Comparison of ENCODE assay signal across 23 mouse cellular contexts in genomic region chr6:84416992-84417636, GRCm38 (mm10).
DNase-seq lines count a peak whose midpoint lies in the region; ATAC-seq lines count a peak whose summit lies in the region.
"Had no signal": no experiment of that assay in that cellular context is flagged by ENCODE, and none has a peak within 500 bp of the region (broad histone marks: within the 10 kb centered on the region; RNA-seq: fewer than 3 reads in every experiment).

No protein-coding gene starts in this region.

- peak; percentile 63 for ATAC-seq in kidney, embryonic 15.5 days (replicated peaks; ENCODE audit: low FRiP score)
- 0 out of 2 replicates have a peak, but pooled peaks have one; percentile 54 for ATAC-seq in embryonic facial prominence, embryonic 12.5 days (ENCODE audit: insufficient number of reproducible peaks, insufficient read depth, low FRiP score, low TSS enrichment)
- ATAC-seq: CD4-positive, CD25-positive, alpha-beta regulatory T cell, adult 4 months; forebrain, embryonic 15.5 days; hindbrain, postnatal 0 days had no signal

- H3K9me3 ChIP-seq in kidney, embryonic 15.5 days (replicated peaks): no peaks in the 10 kb centered on the region
- no peaks in the 10 kb centered on the region for H3K9me3 ChIP-seq in embryonic facial prominence, embryonic 12.5 days
- H3K9me3 ChIP-seq: forebrain, embryonic 15.5 days; G1E; heart, embryonic 10.5 days; hindbrain, embryonic 13.5 days had no signal

- H3K27me3 ChIP-seq in kidney, embryonic 15.5 days: peaks cover 92% of the 10 kb centered on the region
- H3K27me3 ChIP-seq in embryonic facial prominence, embryonic 12.5 days: no peaks in the 10 kb centered on the region
- H3K27me3 ChIP-seq: forebrain, embryonic 15.5 days; hindbrain, embryonic 13.5 days had no signal

- H3K4me1 ChIP-seq in kidney, embryonic 15.5 days: peaks cover 5% of the 10 kb centered on the region
- H3K4me1 ChIP-seq in embryonic facial prominence, embryonic 12.5 days: peaks cover 21% of the 10 kb centered on the region
- H3K4me1 ChIP-seq: heart, embryonic 10.5 days had no signal

- no peak overlapping the region for H3K27ac ChIP-seq in kidney, embryonic 15.5 days
- H3K27ac ChIP-seq in embryonic facial prominence, embryonic 12.5 days: peak overlapping the region; percentile 43; the same call in 1 of the 2 replicates
- H3K27ac ChIP-seq: forebrain, embryonic 15.5 days; heart, embryonic 10.5 days; hindbrain, embryonic 13.5 days; hindbrain, postnatal 0 days had no signal

- DNase-seq in embryo, embryonic 10.5 days (ENCODE audit: low spot score): peak; percentile 31
- no peak for DNase-seq in embryo, embryonic 9.5 days (ENCODE audit: extremely low spot score)
- no peak for DNase-seq in kidney, postnatal 36 days
- DNase-seq in kidney, postnatal 4 days: peak; percentile 25 to 31
- no peak for DNase-seq in kidney, adult 8-10 months
- DNase-seq in layer of hippocampus, postnatal 10 days (ENCODE audit: low spot score in 2 of 2): no peak
- DNase-seq: adrenal gland, adult 8-10 months; adrenal gland, postnatal 36 days; B cell, adult 2 months; cerebellum, adult 2 months; cerebellum, postnatal 10 days; embryo, embryonic 11 days; gastrocnemius, postnatal 36 days; heart, adult 18-20 months; heart, postnatal 10 days had no signal

- H3K4me2 ChIP-seq in kidney, embryonic 15.5 days: no peak overlapping the region
- no peak overlapping the region for H3K4me2 ChIP-seq in embryonic facial prominence, embryonic 12.5 days (replicated peaks)
- H3K4me2 ChIP-seq: forebrain, embryonic 15.5 days; hindbrain, embryonic 13.5 days had no signal

- H3K9ac ChIP-seq in kidney, embryonic 15.5 days: no peak overlapping the region
- H3K9ac ChIP-seq in embryonic facial prominence, embryonic 12.5 days: no peak overlapping the region
- H3K9ac ChIP-seq: forebrain, embryonic 15.5 days; hindbrain, embryonic 13.5 days had no signal

- H3K4me3 ChIP-seq in kidney, embryonic 15.5 days (replicated peaks): no peak overlapping the region
- no peak overlapping the region for H3K4me3 ChIP-seq in embryonic facial prominence, embryonic 12.5 days
- H3K4me3 ChIP-seq: forebrain, embryonic 15.5 days; heart, embryonic 10.5 days; hindbrain, embryonic 13.5 days had no signal

- no peaks in the 10 kb centered on the region for H3K36me3 ChIP-seq in kidney, embryonic 15.5 days
- no peaks in the 10 kb centered on the region for H3K36me3 ChIP-seq in embryonic facial prominence, embryonic 12.5 days
- H3K36me3 ChIP-seq: forebrain, embryonic 15.5 days; G1E; heart, embryonic 10.5 days; hindbrain, embryonic 13.5 days had no signal

- 17% methylated on average over 11 of the region's 11 CpGs for WGBS in kidney, embryonic 15.5 days
- 40% methylated on average over 11 of the region's 11 CpGs for whole genome bisulfite sequencing in embryonic facial prominence, embryonic 12.5 days

Comparison
In these comparisons a context has a peak if more than half of its experiments do, and no peak if none do; other contexts are left out.
1. DNase-seq: peak in embryo, embryonic 10.5 days (single experiment) and kidney, postnatal 4 days (2 of 2); none in embryo, embryonic 9.5 days (single experiment), kidney, postnatal 36 days (0 of 2), kidney, adult 8-10 months (0 of 2) and layer of hippocampus, postnatal 10 days (0 of 2).